Mouse (Mus musculus): ENCODE results near the gene Aff1.

DNA sequence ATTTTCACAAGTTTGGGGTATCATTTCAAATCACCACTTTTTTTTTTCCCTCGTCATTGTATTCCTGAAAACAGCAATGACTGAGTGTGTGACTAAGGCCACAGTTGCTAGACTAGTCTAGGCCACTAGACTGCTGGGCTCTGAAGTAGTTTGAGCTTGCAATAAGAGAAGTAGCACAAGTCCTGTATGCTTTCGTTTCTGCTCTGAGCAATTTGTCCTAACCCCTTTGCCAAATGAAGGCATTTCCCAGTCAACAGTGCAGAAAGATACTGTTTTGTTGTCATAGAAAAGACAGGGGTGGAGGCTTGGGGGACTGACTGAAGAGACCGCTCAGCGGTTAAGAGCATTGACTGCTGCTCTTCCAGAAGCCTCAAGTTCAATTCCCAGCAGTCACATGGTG is 29.3 kb downstream of the Aff1 start:
- TF ChIP-seq CTCF (IDR thresholded peaks at IDR 0.05; ENCODE audit: borderline replicate concordance, insufficient read depth, low read length) (no peak), POLR2A (IDR thresholded peaks at IDR 0.05; ENCODE audit: low read depth, low read length) (no peak)

Data from embryonic fibroblast, embryonic 13.5 days (primary cell).